Mouse (Mus musculus) bone marrow macrophage, adult 2 months (primary cell): Measurements from ENCODE around the gene Pde4d. TPM values are rescaled to one million over a fixed set of nuclear protein-coding genes. Genes with fewer than 3 reads are reported as not detected.

Experiments
- H3K27ac ChIP-seq: 2 replicates; pipeline ENCODE4 v1.5.1; 2012; ENCODE audit warnings: low read depth, low read length; ENCODE audit not compliant: insufficient read depth
- H3K4me1 ChIP-seq: 2 replicates; pipeline ENCODE4 v1.6.1; 2012; ENCODE audit warnings: low read length; ENCODE audit not compliant: control insufficient read depth, insufficient read depth
- H3K4me3 ChIP-seq: 2 replicates; pipeline ENCODE4 v1.5.1; 2012; ENCODE audit warnings: mild to moderate bottlenecking, low read length, moderate library complexity; ENCODE audit not compliant: insufficient read depth
- CTCF ChIP-seq: IDR thresholded peaks from 2 replicates; pipeline ENCODE4 v1.5.1; 2012; ENCODE audit warnings: low read depth, mild to moderate bottlenecking, low read length, moderate library complexity
- POLR2A ChIP-seq: IDR thresholded peaks from 2 replicates; pipeline ENCODE4 v1.6.1; 2012; ENCODE audit warnings: mild to moderate bottlenecking, low read depth, low read length, borderline replicate concordance
- polyA plus RNA-seq: library from polyadenylated mRNA; stranded (reverse); fragments of >200 nt; gene quantifications from 2 replicates; pipeline ENCODE4 v1.2.4, GENCODE M21; 2012; ENCODE audit not compliant: missing spikeins, insufficient read depth, insufficient read length

The Pde4d gene
- polyA plus RNA-seq, 1 experiment, result 1.8 TPM

GRCm38 (mm10) chr13:109547006-109547587, 1097.3 kb downstream of the Pde4d start:
- Histone ChIP-seq H3K4me1 (peaks cover 7% of the 10 kb centered on the region), H3K4me3 (no peak overlapping the region), H3K27ac (no peak overlapping the region)
- TF ChIP-seq CTCF, result no peak
- no peak for TF ChIP-seq POLR2A

GRCm38 (mm10) chr13:109547700-109548099, 1098.0 kb downstream of the Pde4d start:
- peak; percentile 74 for TF ChIP-seq CTCF
- no peak for TF ChIP-seq POLR2A
- Histone ChIP-seq H3K4me1 (peaks cover 7% of the 10 kb centered on the region), H3K4me3 (no peak overlapping the region), H3K27ac (no peak overlapping the region)

DNA sequence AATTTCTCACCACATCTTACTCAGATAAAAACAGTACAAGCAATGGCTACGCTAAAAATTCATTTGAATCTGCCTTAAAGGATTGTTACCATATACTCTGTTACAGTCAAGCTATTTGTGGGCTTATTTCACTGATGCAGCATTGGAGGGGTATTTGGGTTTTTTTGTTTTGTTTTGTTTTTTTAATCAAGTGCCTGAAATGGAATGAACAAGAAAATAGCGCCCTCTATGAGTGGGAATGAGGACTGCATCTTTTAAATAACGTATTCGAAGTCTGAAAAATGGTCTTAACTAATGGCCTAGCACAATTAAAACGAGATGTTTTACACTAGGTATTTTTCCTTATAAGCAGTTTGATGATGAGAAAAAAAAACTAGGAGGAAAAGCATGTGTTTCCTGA, 1098.5 kb downstream of the Pde4d start:
- Histone ChIP-seq H3K4me1 (peaks cover 7% of the 10 kb centered on the region), H3K4me3 (no peak overlapping the region), H3K27ac (no peak overlapping the region)
- TF ChIP-seq POLR2A (no peak), CTCF (no peak)

- Histone ChIP-seq H3K4me1 (peaks cover 7% of the 10 kb centered on the region), H3K27ac (no peak overlapping the region), H3K4me3 (no peak overlapping the region)
- no peak for TF ChIP-seq CTCF
- no peak for TF ChIP-seq POLR2A
Measured at GRCm38 (mm10) chr13:109548771-109549555, 1099.2 kb downstream of the Pde4d start.

DNA sequence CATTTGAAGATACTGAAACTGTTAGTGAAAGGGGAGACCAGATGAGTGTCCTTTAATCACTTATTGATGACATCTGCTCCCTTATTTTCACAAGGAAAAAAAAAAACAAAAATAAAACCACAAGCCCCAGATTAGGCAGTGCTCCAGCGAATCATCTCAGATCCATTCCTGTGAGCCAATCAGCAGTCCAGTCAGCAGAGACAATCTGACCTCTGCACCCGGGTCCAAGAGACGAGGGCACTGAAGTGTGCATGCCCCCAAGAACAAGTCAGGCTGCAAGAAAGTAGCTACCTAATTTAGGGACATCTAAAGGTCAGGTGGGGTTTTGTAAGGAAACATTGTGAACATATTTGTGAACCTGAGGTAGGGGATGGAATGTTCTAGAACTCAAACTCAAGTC, 1102.1 kb downstream of the Pde4d start:
- TF ChIP-seq POLR2A (no peak), CTCF (no peak)
- H3K4me3 ChIP-seq, result no peak overlapping the region
- peaks cover 7% of the 10 kb centered on the region for H3K4me1 ChIP-seq
- H3K27ac ChIP-seq, result no peak overlapping the region

DNA sequence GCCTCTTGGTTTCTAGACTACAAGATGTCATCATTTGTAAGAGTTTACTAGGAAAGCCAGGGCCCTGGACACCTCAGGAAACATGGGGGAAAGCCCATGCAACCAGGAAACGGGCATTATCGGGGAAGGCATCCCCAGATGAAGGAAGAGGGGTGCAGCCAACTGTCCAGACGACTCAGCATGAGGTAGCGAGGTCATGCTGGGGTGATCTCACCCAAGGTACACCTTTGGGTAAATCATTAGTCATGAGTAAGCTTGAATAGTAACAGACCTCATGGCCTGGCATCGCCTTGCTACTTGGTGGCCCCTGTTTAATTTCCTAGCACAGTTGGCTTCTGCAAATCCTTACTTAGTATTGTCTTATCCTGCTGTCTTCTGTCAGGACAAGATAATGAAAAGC, 1105.8 kb downstream of the Pde4d start:
- peaks cover 9% of the 10 kb centered on the region for H3K4me1 ChIP-seq
- TF ChIP-seq CTCF, result no peak
- no peak for TF ChIP-seq POLR2A
- no peak overlapping the region for H3K4me3 ChIP-seq
- H3K27ac ChIP-seq, result no peak overlapping the region

GRCm38 (mm10) chr13:109556853-109557252, 1107.1 kb downstream of the Pde4d start:
- no peak overlapping the region for H3K27ac ChIP-seq

GRCm38 (mm10) chr13:109558341-109559257, 1108.9 kb downstream of the Pde4d start:
- Histone ChIP-seq H3K27ac (no peak overlapping the region), H3K4me1 (peaks cover 11% of the 10 kb centered on the region), H3K4me3 (no peak overlapping the region)
- no peak for TF ChIP-seq CTCF
- no peak for TF ChIP-seq POLR2A

More at GRCm38 (mm10) chr13:109556853-109557252, 1107.1 kb downstream of the Pde4d start:
- peaks cover 11% of the 10 kb centered on the region for H3K4me1 ChIP-seq
- TF ChIP-seq CTCF, result no peak
- no peak for TF ChIP-seq POLR2A
- H3K4me3 ChIP-seq, result no peak overlapping the region

DNA sequence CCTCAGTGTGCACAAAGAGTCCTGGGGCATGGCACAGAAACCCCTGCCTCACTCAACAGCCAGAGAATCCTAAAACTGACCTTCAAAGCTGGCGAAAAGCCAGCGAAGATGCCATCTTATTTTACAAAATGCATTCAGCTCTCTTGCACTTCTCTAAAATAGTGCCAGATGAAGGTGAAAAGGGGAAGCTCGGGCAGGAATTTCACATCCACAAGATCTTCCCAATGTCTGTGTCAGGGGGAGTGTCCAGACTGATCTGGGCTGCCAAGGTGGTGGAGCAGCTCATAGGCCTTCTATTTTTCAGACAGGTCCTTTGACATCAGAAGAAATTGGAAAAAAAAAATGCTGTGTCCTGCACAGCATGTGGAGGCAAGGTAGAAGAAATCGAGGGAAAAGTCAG, 1110.5 kb downstream of the Pde4d start:
- Histone ChIP-seq H3K4me1 (peaks cover 11% of the 10 kb centered on the region), H3K4me3 (no peak overlapping the region), H3K27ac (no peak overlapping the region)
- no peak for TF ChIP-seq CTCF
- no peak for TF ChIP-seq POLR2A
